Mouse (Mus musculus) forebrain, embryonic 10.5 days (tissue): ENCODE data around the gene Snx29. TPM values are rescaled to one million over a fixed set of nuclear protein-coding genes. Genes with fewer than 3 reads are reported as not detected.

ENCODE experiments used
- DNase-seq: peaks from one replicate; pipeline ENCODE4 v3.0.0-alpha.2; 2017; ENCODE audit warnings: low spot score; ENCODE audit errors: extremely low spot score
- H3K27ac ChIP-seq: fragments of 300-500 bp; sonication (generic); 2 replicates; pipeline ENCODE4 v1.5.1; 2016; ENCODE audit warnings: mild to moderate bottlenecking
- H3K27me3 ChIP-seq: fragments of 300-500 bp; sonication (generic); 2 replicates; pipeline ENCODE4 v1.6.1; 2016; ENCODE audit warnings: mild to moderate bottlenecking; ENCODE audit not compliant: poor library complexity, severe bottlenecking
- H3K36me3 ChIP-seq: fragments of 300-500 bp; sonication (generic); replicated peaks from 2 replicates; pipeline ENCODE4 v1.6.1; 2016; ENCODE audit warnings: mild to moderate bottlenecking, moderate library complexity
- H3K4me1 ChIP-seq: fragments of 300-500 bp; sonication (generic); 2 replicates; pipeline ENCODE4 v1.6.1; 2016
- H3K4me3 ChIP-seq: fragments of 300-500 bp; sonication (generic); 2 replicates; pipeline ENCODE4 v1.5.1; 2016; ENCODE audit warnings: mild to moderate bottlenecking, moderate library complexity
- H3K9me3 ChIP-seq: fragments of 300-500 bp; sonication (generic); 2 replicates; pipeline ENCODE4 v1.6.1; 2016; ENCODE audit warnings: mild to moderate bottlenecking, moderate library complexity
- WGBS: fragments of 180-500 bp; shearing (Covaris S2); methylation state at CpG from one replicate; pipeline ENCODE4 v1.1.7; 2016; 5-methylcytosine and 5-hydroxymethylcytosine counted together
- polyA plus RNA-seq: library from polyadenylated mRNA; unstranded; fragments of >200 nt; fragmentation: Nextera tagmentation; extraction: Ambion mirVana; gene quantifications from 2 replicates; pipeline ENCODE4 v1.2.1, GENCODE M21; 2016

The Snx29 gene
- polyA plus RNA-seq, 1 experiment from 2014 or later: 9.8 TPM

DNA sequence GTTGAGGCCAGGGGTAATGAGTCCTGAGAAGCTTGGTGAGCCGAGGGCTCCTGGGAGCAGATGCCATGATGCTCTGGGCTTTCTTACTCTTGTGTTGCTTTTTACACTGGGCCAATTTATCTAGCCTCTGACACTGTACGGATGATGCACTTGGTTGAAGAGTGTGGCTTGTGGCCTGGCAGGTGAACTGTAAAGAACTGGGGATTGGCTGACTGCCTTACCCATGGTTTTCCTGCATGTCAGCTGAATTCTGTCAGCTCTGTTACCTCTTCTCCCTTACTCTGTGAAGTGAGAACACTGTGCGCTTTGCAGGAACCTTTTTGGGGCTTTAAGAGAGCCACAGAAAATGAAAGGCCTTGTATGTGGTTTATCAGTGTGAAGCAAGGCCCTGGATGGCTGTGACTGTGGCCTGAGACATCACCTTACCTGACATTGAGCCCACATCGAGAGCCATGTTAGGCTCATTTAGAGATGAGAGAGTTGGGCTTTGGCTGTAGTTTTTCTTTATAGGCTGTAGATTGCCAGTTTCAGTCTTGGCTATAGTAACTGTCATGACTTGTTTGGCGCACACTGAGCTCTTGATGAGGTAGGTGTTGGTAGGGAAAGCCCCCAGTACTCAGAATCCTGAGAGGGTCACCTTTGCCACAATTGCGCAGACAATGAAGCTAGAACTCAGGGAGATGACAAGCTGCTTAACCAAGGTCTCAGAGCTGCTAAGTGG is 77.3 kb downstream of the Snx29 start:
- Histone ChIP-seq H3K27ac (no peak overlapping the region), H3K9me3 (no peaks in the 10 kb centered on the region), H3K4me3 (no peak overlapping the region), H3K4me1 (no peaks in the 10 kb centered on the region), H3K36me3 (peaks cover 4% of the 10 kb centered on the region; the same call in 1 of the 2 replicates), H3K27me3 (no peaks in the 10 kb centered on the region)
- WGBS: 94% methylated on average over 6 of the region's 6 CpGs
- no peak for DNase-seq

DNA sequence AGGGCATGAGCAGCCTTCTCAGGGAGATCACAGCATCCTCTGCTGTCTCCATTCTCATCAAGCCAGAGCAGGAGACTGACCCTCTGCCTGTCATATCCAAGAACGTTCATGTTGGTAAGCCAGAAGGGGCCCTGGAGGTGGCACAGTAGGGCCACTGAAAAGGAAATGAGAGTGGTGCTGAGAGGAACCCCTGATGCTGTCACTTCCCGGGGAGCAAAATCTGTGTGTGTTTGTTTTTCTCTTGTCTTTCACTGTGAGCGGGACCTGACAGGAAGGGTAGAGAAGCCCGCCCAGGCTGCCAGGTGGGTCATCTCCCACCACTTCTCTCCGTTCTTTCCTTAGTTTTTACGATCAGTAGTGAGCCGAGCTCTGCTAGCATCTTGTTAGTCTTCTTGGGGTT is 78.2 kb downstream of the Snx29 start:
- no peak overlapping the region for H3K27ac ChIP-seq
- H3K4me1 ChIP-seq: no peaks in the 10 kb centered on the region
- WGBS: 83% methylated on average over 7 of the region's 7 CpGs
- H3K9me3 ChIP-seq: no peaks in the 10 kb centered on the region
- DNase-seq: no peak
- H3K36me3 ChIP-seq: peaks cover 4% of the 10 kb centered on the region; the same call in 1 of the 2 replicates
- no peaks in the 10 kb centered on the region for H3K27me3 ChIP-seq
- H3K4me3 ChIP-seq: no peak overlapping the region

DNA sequence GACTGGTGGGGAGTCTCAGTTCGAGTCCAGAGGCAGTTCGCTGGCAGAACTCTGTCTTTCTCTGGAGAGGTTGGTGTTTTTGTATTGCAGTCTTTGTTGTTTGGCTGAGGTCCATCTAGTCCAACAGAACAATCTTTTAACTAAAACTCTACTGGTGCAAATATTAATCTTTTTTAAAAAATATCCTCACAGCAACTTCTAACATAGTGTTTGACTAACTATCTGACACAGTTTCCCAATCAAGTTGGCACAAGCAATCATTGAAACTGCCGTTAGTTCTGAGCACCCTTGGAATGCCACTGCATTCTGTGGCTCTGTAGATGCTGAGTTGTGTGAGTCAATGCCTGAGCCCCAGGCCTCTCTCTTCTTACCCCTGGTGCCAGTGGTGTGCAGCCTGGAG is 82.5 kb downstream of the Snx29 start:
- H3K27ac ChIP-seq: no peak overlapping the region

DNA sequence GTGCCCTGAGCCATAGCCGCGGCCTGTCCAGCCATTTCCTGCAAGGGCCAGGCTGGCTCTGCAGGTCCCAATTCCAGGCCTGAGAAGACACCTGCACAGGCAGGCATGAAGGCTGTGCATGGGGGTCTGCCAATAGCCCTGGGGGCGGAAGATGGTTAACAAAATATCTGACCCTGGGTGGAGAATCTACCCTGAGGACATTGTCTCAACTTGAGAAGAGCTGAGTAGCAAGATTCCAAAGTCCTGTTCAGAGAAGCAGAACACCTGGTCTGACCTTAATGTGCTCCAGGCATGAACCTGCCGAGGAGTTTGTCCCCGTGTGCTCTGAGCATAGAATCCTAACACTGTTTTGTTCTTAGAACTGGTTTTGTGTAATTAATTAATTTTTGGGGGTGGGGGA is 83.5 kb downstream of the Snx29 start:
- H3K27ac ChIP-seq: no peak overlapping the region
- no peak overlapping the region for H3K4me3 ChIP-seq
- 89% methylated on average over 5 of the region's 5 CpGs for WGBS
- DNase-seq: no peak
- H3K4me1 ChIP-seq: no peaks in the 10 kb centered on the region
- H3K9me3 ChIP-seq: no peaks in the 10 kb centered on the region
- peaks cover 4% of the 10 kb centered on the region; the same call in 1 of the 2 replicates for H3K36me3 ChIP-seq
- no peaks in the 10 kb centered on the region for H3K27me3 ChIP-seq

More for the DNA sequence above, 82.5 kb downstream of the Snx29 start:
- no peaks in the 10 kb centered on the region for H3K9me3 ChIP-seq
- no peak overlapping the region for H3K4me3 ChIP-seq
- H3K4me1 ChIP-seq: no peaks in the 10 kb centered on the region
- no peaks in the 10 kb centered on the region for H3K27me3 ChIP-seq
- no peak for DNase-seq
- H3K36me3 ChIP-seq: peaks cover 4% of the 10 kb centered on the region; the same call in 1 of the 2 replicates
- 87% methylated on average over 3 of the region's 3 CpGs for WGBS

DNA sequence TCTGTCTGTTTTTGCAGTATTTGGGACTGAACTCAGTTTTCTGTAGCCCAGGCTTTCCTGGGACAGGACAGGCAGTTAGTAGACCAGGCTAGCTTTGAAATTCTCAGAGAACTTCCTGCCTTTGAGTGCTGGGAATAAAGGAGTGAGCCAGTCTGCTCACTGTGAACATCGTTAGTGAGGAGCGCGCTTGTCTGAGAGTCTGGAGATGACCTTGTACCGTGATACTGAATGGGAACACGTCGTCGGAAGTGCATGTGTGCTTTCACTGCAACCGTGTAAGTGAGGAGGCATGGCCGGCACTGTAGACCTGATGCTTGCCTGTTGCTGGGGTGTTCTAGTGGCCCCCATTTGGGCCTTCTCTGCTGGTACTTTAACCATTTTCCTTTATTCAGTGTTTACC is 83.9 kb downstream of the Snx29 start:
- no peaks in the 10 kb centered on the region for H3K9me3 ChIP-seq
- DNase-seq: no peak
- peaks cover 4% of the 10 kb centered on the region; the same call in 1 of the 2 replicates for H3K36me3 ChIP-seq
- no peaks in the 10 kb centered on the region for H3K4me1 ChIP-seq
- no peaks in the 10 kb centered on the region for H3K27me3 ChIP-seq
- 93% methylated on average over 9 of the region's 9 CpGs for WGBS
- H3K4me3 ChIP-seq: no peak overlapping the region
- H3K27ac ChIP-seq: no peak overlapping the region

DNA sequence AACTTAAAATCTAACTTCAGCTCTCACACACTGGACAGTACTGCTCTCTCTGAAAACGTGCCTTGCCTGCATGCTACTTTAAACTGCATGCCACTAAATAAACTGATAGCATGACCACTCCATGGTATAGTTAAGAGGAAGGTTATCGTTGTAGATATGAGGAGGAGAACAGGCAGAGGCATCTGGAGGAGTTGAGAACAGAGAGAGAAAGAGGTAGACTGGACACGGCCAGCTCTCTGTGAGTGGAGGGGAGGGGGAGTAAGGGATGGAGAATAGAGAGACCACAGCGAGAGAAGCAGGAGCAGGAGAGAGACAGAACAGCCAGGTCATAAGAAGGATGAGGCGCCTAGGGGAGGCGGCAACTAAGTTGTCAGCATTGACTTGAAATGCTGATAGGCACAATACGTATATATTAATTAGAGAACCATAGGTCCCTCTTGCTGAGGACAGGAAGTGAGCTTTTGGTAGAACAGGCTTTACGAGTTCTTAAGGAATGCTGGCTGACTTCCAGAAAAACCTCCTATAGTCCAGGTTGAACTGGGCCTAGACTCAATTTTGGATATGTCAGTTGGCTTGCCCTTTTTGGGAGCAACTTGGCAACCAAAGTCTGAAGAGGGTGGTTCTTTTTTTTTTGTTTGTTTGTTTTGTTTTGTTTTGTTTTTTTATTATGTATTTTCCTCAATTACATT is 85.4 kb downstream of the Snx29 start:
- DNase-seq: no peak
- H3K4me3 ChIP-seq: no peak overlapping the region
- H3K27me3 ChIP-seq: no peaks in the 10 kb centered on the region
- H3K4me1 ChIP-seq: no peaks in the 10 kb centered on the region
- no peak overlapping the region for H3K27ac ChIP-seq
- H3K36me3 ChIP-seq: peaks cover 4% of the 10 kb centered on the region; the same call in 1 of the 2 replicates
- 83% methylated on average over 8 of the region's 8 CpGs for WGBS
- no peaks in the 10 kb centered on the region for H3K9me3 ChIP-seq

DNA sequence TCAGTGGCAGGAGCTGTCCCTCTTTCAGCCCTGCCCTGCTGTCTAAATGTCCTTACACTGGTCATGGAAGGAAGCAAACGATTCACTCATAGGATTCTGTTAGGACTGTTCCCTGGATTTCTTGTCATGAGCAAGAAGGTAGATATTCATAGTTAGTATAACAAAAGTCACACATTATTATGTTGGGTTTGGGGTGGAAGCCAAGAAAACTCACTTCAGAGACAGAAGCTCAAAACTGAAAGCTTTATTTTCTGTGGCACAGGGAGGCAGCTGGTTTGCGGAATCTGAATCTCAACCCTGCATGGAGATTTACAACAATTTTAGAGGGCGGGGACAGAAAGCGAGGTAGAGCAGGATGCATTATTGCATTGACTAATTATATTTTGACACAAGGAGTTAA is 86.0 kb downstream of the Snx29 start:
- Histone ChIP-seq H3K4me3 (no peak overlapping the region), H3K9me3 (no peaks in the 10 kb centered on the region), H3K27me3 (no peaks in the 10 kb centered on the region), H3K36me3 (peaks cover 1% of the 10 kb centered on the region; the same call in 1 of the 2 replicates), H3K27ac (no peak overlapping the region), H3K4me1 (no peaks in the 10 kb centered on the region)
- 90% methylated on average over 4 of the region's 4 CpGs for WGBS
- DNase-seq: no peak

DNA sequence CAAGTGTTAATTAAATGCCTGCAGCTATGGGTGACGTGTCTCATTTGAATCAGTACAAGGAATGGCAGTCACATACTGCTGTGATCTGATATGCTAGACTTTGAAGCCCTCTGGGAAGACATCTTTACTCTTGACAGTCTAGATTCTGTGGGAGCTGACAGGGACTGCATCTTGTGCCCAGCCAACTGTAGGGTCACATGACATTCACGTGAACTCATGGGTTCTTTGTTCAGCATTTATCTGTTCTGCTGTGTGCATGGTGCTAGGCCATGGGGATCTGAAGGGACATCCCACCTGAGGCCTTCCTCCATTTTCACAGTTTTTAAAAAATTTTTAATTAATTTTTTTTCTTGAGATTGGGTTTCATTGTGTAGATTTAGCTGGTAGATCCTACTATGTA is 91.9 kb downstream of the Snx29 start:
- H3K4me1 ChIP-seq: no peaks in the 10 kb centered on the region
- H3K36me3 ChIP-seq: no peaks in the 10 kb centered on the region
- H3K27me3 ChIP-seq: no peaks in the 10 kb centered on the region
- WGBS: 81% methylated on average over 2 of the region's 2 CpGs
- H3K27ac ChIP-seq: no peak overlapping the region
- no peaks in the 10 kb centered on the region for H3K9me3 ChIP-seq
- no peak overlapping the region for H3K4me3 ChIP-seq
- DNase-seq: no peak

DNA sequence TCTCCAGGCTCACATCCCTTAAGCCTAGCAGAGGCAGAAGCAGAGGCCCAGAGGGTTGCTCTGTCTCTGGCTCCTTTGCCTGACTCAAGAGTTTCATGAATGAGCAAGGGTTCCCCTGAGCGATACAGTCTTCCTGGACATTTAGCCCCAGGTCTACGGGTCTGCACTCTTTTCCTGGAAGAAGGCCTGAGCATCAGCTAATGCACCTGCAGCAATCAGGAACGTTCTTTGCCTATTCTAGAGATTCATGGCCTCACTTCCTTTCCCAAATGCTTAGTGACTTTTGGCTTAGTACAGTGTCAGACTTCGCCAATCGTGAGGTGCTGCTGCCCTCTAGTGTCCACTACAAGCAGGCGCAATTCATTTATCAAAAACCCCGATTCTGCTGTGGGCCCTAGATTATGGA is 95.5 kb downstream of the Snx29 start:
- no peaks in the 10 kb centered on the region for H3K27me3 ChIP-seq
- peak; percentile 47 for DNase-seq
- no peak overlapping the region for H3K4me3 ChIP-seq
- no peak overlapping the region for H3K27ac ChIP-seq
- 23% methylated on average over 7 of the region's 7 CpGs for WGBS
- peaks cover 10% of the 10 kb centered on the region for H3K36me3 ChIP-seq
- H3K9me3 ChIP-seq: no peaks in the 10 kb centered on the region
- no peaks in the 10 kb centered on the region for H3K4me1 ChIP-seq

DNA sequence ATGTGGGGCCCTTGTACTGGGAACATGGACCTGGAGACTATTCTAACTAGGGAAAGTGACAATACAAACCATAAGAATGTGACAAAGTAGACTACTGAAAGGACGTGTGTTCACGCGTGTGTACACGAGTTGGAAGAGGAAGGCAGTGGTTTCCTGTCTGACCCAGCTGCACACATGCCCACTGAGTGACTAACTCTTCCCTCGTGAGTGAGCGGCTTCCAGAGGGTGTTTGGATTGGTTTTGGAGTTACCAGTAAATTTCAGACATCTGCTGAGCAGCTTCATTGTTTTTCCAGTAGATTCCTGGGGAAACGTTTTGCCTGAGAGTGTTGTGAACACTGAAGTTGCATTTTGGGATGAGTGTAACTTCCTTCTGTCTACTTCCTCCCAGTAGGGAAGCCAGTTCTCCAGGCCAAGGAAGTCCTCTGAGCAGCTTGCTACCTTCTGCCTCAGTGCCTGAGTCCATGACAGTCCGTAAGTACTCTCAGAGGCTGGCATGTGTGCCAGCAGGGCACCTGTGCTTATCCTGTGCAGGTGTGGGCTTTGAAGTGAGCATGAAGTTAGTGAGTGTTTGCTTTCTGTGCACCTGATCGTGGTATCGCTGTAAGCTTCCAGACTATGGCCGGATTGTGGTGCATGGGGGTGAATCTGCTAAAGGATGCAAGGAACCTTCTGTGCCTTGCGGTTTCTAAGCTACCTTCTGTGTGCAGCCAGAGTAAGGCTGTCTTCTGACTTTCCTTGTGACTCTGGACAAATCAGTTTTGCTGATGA is 97.8 kb downstream of the Snx29 start:
- no peaks in the 10 kb centered on the region for H3K4me1 ChIP-seq
- no peak for DNase-seq
- no peaks in the 10 kb centered on the region for H3K9me3 ChIP-seq
- no peak overlapping the region for H3K4me3 ChIP-seq
- H3K27ac ChIP-seq: no peak overlapping the region
- 89% methylated on average over 12 of the region's 12 CpGs for WGBS
- H3K27me3 ChIP-seq: no peaks in the 10 kb centered on the region
- H3K36me3 ChIP-seq: peaks cover 10% of the 10 kb centered on the region

DNA sequence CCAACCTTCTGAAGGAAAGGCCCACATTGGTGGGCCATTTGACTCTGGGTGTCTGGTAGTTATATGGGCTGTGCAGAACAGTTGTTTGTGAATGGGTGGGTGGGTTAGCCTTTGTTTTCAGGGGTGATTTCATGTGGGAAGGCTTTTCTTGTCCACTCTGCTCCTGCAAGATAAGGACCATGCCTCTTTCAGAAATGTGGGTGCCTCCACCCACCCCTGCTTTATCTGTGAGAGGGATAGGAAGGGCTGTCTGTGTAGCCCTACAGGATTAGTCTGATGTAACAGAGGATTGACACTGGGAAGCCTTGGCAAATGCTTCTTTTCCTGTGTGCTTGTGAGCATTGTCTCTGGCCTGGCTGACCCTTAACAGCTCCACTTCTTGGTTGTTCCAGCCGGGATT is 99.5 kb downstream of the Snx29 start:
- no peak for DNase-seq
- 93% methylated on average over 1 of the region's 1 CpGs for WGBS
- H3K9me3 ChIP-seq: no peaks in the 10 kb centered on the region
- no peak overlapping the region for H3K4me3 ChIP-seq
- H3K36me3 ChIP-seq: peaks cover 10% of the 10 kb centered on the region
- H3K27ac ChIP-seq: no peak overlapping the region
- H3K4me1 ChIP-seq: no peaks in the 10 kb centered on the region
- no peaks in the 10 kb centered on the region for H3K27me3 ChIP-seq

DNA sequence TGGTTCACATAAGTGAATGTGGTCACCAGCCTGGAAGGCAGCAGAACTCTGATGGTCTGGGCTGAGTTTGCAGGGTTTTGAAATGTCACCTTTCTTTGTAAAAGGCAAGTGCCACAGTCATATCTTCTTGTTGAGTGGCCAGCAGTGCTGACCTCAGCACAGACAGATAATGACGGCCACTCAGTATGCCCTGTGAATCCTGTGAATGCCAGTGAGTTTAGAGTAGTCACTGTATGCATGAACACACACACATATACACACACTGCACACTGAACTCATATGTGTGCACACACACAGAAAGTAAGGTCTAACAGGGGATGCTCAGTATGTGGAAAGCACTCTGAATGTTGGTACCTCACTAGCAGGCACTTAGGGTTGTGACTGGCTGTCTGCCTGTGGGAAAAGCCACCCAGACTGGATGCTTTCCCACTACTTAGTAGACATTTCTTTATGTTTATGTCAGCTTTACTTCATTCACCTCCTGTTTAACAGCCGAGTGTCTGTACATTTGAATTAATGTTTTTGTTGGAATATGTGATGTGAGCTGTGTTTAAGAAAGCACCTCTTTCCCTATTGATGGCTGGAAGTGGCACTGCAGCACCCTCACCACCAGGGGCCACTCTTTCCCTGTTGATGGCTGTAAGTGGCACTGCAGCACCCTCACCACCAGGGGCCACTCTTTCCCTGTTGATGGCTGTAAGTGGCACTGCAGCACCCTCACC is 100.3 kb downstream of the Snx29 start:
- H3K27me3 ChIP-seq: no peaks in the 10 kb centered on the region
- H3K4me1 ChIP-seq: no peaks in the 10 kb centered on the region
- WGBS: 92% methylated on average over 2 of the region's 2 CpGs
- DNase-seq: no peak
- peaks cover 10% of the 10 kb centered on the region for H3K36me3 ChIP-seq
- H3K27ac ChIP-seq: 0 out of 2 replicates have a peak overlapping the region, but pooled peaks have one; percentile 6
- H3K9me3 ChIP-seq: no peaks in the 10 kb centered on the region
- no peak overlapping the region for H3K4me3 ChIP-seq
